Mouse (Mus musculus): ENCODE measurements around the gene Urb1. TPM values are rescaled to one million over a fixed set of nuclear protein-coding genes. Genes with fewer than 3 reads are reported as not detected.

Urb1 gene
- polyA plus RNA-seq, 1 experiment = 11.8 TPM

GRCm38 (mm10) chr16:90748169-90748568, 62.0 kb downstream of the Urb1 start:
- no peak for TF ChIP-seq GATA1 (IDR thresholded peaks at IDR 0.05; ENCODE audit: low read length)

DNA sequence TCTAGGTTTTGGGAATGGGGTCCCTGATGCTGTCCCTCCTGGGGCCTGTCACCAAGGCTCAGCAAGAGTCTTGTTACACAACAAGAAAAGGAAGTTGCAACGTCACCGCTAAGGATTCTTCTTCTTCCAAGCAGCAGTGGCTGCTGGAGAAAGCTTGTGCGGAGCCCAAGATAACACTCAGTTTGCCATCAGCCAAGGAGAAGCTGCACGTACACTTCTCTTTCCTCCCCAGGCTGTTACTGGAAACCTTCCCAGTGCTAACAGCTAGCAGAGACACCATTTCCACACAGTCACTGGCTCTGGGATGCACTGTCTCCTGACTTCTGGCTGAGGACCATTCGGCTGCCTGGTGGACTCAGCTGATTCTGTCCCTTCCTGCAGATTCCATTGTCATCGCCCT, 63.1 kb downstream of the Urb1 start:
- TF ChIP-seq GATA1 (IDR thresholded peaks at IDR 0.05; ENCODE audit: low read length) = no peak

GRCm38 (mm10) chr16:90738092-90738956, 71.9 kb downstream of the Urb1 start, which contains the start of gene Mrap:
Gene Mrap, plus strand, starts transcription at chr16:90738207.
- TF ChIP-seq GATA1 (IDR thresholded peaks at IDR 0.05; ENCODE audit: low read length) = no peak

DNA sequence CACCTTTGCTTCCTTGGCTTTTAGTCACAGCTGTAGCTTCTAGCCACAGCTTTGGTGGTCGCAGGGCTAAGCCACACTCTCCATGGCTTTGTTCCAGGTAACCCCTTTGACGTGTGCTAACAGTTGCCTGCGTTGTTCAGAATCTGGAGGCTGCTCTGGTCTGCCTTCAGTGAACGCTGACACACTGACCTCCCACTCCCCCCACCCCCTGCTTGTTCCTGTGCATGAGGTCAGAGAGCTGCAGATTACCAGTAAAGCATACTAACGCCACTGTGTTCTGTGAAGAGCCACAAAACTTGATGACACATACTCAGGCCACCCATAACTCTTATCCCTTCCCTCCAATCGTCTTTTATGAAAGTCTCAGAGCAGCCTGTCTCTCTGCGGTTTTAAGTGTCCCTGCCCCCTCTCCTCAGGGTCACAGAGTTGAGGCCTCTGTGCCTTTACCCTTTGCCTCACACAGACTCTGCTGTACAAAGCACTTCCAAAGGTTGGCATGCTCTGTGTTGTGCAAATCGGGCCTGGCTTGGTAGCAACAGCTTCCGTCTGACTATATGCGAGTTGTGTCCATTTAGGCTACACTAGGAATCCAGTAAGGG, 73.4 kb downstream of the Urb1 start:
- TF ChIP-seq GATA1 (IDR thresholded peaks at IDR 0.05; ENCODE audit: low read length) = no peak

- no peak for TF ChIP-seq GATA1 (IDR thresholded peaks at IDR 0.05; ENCODE audit: low read length)
These were observed 74.6 kb downstream of the Urb1 start for GRCm38 (mm10) chr16:90735611-90736010.

DNA sequence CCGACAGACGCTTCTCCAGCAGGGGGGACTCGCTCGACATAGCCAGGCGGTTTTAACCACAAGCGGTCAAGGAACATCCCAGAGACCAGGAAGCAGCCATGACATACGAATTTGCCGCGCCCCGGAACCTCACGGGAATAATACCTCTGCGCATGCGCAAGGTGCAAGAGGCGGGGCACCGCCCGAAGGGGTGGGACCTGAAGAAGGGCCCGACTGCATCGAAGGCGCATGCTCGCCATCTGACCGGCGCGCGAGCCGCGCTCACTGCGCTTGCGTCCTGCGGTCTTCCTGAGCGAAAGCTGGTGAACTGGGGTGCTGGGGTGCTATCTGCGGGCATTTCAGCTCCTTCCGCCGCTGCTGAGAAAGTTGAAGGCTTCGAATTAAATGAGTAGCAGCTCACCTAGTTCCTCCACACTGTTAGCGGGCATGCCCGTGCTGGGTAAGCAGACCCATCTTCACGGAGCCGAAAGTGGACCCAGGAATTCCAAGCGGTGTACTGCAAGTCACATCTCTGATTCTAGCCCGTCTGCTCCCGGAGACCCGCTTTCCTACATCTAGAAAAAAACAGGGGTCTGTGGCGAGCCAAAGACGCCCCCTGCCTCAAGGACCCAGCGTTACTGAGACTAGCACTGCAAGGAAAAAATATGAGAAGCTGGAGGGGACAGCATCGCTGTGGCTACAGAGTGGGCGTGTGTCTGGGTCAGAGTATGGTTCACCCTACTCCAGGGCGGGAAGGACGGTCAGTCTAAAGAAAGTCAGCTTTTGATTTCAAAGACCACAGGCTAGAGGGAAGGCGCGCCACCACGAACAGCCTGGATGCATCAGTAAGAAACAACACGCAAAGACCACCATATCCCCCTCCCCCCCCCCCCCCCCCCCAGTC, 82.7 kb downstream of the Urb1 start, which contains the start of gene Mis18a:
Gene Mis18a, minus strand, starts transcription at position 172 of the 883 bp plus-strand sequence.
- no peak for TF ChIP-seq GATA1 (IDR thresholded peaks at IDR 0.05; ENCODE audit: low read length)

- TF ChIP-seq GATA1 (IDR thresholded peaks at IDR 0.05; ENCODE audit: low read length) = no peak
These were observed 83.5 kb downstream of the Urb1 start for GRCm38 (mm10) chr16:90726600-90727227.

- TF ChIP-seq GATA1 (IDR thresholded peaks at IDR 0.05; ENCODE audit: low read length) = no peak
These were observed 86.2 kb downstream of the Urb1 start for GRCm38 (mm10) chr16:90724051-90724450.

- TF ChIP-seq GATA1 (IDR thresholded peaks at IDR 0.05; ENCODE audit: low read length) = no peak
These were observed 99.9 kb downstream of the Urb1 start for GRCm38 (mm10) chr16:90710313-90710712.

GRCm38 (mm10) chr16:90709711-90710289, 100.4 kb downstream of the Urb1 start:
- no peak for TF ChIP-seq GATA1 (IDR thresholded peaks at IDR 0.05; ENCODE audit: low read length)

- TF ChIP-seq GATA1 (IDR thresholded peaks at IDR 0.05; ENCODE audit: low read length) = no peak
These were observed 103.9 kb downstream of the Urb1 start for GRCm38 (mm10) chr16:90706279-90706678.

DNA sequence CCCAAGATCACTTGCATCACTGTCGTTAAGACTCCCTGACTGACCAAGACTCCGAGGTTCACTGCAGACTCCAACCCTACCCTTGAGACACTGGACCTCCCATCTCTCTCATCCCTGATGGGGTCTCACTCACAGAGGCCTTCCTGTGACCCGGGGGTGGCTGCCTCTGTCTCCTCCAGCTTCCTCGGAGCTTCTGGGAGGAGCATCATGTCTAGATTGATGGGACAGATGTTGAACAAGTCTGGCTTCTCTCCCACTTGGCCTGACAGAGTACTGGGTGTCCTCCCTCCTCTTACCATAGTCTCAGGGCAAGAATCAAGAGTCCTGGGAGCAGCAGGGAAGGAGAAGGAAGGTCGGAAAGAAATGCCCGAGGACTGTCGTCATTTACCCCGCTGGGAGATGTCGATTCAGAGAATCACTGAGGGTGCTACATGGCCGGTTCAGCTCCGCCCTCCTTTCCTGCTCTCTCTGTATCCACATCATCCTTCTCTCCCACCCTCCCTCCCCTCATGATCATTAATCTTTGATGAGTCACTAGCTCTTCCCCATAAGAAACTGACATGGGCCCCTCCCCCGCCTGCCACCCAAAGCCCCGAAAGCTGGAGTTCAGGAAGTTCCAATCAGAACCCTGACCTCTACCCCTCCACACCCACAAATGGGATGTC, 105.9 kb downstream of the Urb1 start:
- no peak for TF ChIP-seq GATA1 (IDR thresholded peaks at IDR 0.05; ENCODE audit: low read length)

DNA sequence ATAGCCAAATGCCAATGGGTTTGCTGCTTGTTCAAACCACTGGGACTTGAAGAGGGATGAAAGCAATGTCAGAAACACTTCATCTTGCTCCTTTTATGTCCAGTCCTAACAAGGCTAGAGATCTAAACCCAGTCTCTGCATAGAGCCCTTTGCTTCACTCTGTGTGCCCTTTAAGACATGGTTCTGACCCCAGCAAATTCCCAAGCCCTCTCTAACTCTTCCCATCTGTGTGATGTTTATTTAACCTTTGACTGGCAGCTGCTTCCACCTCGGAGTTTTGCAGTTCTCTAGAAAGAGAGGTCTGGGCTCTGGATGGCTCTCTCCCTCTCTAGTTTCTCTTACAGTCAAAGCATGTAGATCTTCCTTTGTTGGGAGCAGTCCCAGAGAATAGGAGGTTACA, 106.6 kb downstream of the Urb1 start:
- TF ChIP-seq GATA1 (IDR thresholded peaks at IDR 0.05; ENCODE audit: low read length) = no peak

DNA sequence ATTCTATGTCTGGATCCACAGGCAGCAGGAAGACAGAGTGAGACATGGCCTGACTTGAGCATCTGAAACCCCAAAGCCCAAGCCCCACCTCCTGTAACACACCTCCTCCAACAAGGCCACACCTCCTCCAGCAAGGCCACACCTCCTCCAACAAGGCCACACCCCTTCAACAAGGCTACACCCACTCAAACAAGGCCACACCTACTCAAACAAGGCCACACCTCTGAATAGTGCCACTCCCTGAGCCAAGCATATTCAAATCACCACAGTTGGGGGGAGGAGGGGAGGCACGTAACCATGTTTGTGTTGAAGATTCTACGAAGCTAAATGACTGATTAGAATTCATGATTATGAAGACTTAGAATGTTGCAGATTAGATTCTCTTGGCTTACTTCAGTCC, 108.7 kb downstream of the Urb1 start:
- no peak for TF ChIP-seq GATA1 (IDR thresholded peaks at IDR 0.05; ENCODE audit: low read length)

Other genes starting within 250 kb of the Urb1 start
- 23.6 and 33.8 TPM in 2 replicates for gene Mis18a, start 83.0 kb downstream of the Urb1 start, polyA plus RNA-seq (2012)
- not detected in 2 replicates for gene Mrap, start 72.2 kb downstream of the Urb1 start, polyA plus RNA-seq (2012)
- gene Eva1c, start 16.3 kb upstream of the Urb1 start, polyA plus RNA-seq (2012) = not detected in 2 replicates
- gene Cfap298, start 124.7 kb upstream of the Urb1 start, polyA plus RNA-seq (2012) = 56.1 and 70.5 TPM in 2 replicates
- gene Synj1, start 200.9 kb upstream of the Urb1 start, polyA plus RNA-seq (2012) = 68.1 and 73.4 TPM in 2 replicates
- gene Paxbp1, start 234.1 kb upstream of the Urb1 start, polyA plus RNA-seq (2012) = 36.4 and 49.0 TPM in 2 replicates